Mouse (Mus musculus) lung, postnatal 36 days (tissue): Measurements from ENCODE around the gene Gzmm.

Experiments used
- DNase-seq: peaks from one replicate; pipeline ENCODE4 v3.0.0; 2022; ENCODE audit warnings: mixed read lengths

Gzmm gene

DNA sequence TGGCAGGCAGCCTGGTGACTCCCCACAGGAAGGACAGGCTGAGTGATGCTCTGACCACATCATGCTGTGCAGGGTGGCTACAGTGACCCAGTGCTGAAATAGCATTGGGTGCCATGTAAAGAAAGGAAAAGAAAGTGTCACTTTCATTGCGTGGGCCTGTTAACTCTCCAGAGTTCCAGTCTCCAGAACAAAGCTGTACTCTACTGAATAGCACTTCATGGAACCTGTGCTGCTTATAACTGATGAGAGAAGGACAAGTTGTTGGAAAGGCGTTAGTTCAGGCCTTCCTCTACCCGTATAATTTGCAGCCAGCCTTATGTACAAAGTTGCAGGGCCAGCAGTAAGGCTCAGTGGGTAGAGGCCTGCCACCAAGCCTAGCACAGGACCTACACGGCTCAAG is at the start of gene Gzmm:
Gzmm (plus strand) TSS at position 301 of the 400 bp plus-strand sequence.
- no peak for DNase-seq

DNA sequence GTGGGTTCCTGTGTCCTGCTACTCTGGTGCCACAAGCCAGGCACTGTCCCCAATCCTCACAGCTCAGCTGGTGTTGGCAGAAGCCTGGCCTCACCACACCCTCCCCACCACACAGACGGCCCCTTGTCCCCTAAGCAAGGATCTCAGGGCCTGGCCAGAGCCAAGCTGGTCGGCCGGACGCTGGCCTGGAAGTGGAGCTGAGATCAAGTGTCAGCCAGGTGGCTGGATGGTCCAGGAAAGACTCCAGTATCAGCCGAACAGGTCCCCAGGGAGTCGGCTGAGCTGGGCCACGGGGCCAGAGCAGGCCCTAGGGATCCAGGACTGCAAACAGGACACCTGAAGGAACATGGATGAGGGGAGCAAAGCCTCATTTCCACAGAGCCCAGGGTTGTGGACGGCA is 43.1 kb upstream of the Gzmm start, which contains the start of gene Odf3l2:
Odf3l2 (minus strand) TSS at position 28 of the 400 bp plus-strand sequence.
- DNase-seq: no peak

DNA sequence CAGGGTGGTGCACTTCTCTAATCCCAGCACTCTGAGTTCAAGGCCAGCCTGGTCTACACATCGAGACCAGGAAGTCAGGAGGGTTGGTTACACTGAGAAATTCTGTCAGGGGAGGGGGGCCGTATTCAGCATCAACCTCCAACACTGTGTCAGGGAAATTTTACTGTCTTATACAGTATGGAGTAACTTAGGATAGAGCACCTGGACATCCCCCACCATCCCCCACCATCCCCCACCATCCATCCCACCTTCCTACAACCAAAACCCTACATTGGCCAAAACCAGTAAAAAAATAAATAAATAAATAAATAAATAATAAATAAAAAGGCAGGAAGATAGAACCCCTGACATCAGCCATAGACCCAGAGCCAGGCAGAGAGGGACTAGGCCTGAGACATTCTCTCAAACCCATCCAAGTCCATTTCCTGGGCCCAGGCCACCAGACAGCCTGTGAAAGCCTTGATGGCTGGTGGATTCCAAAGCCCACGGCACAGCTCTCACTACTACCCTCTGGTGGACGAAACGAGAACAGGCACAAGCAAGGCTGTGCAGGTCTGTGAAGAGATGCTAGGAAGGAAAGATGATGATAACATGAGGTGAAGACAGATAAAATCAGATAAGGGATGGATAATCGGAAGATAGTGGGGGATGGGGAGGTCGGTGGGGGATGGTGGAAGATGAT is 39.6 kb upstream of the Gzmm start:
- DNase-seq: peak; percentile 83

DNA sequence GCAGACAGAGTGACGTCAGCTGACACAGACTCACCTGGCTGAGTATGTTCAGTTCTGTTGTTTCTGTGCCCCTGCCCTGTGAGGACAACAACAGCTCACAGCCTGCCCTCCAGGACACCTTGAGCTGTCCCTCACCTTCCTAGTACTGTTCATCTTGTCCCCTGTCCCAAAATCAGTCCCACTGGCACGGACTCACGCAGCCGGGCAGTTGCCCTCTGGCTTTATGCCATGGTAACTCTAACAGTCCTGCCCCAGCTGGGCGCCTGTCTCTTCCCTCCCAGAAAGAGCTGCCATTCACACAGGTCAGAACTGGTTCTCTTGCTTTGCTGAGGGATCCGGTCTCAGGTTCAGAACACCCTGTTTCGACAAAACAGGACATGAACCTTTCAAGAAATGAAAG is 36.0 kb upstream of the Gzmm start:
- no peak for DNase-seq

DNA sequence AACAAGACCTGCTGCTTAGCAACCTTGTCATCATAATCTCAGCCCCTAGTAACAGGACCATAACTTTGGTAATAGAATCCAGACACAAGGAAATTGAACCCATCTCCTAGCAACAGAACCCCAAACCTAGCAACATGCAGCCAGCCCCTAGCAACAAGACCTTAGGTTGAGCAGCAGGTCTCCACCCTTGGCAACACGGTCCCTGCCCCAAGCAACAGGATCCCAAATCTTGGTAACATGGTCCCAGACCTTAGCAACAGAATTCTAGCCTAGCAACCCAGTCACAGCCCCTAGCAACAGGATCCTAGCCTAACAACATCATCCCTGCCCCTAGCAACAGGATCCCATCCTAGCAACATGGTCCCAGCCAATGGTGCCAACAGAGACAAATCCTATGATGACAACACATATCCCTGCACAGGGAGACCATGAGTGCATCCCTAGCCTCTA is 33.8 kb upstream of the Gzmm start:
- no peak for DNase-seq

DNA sequence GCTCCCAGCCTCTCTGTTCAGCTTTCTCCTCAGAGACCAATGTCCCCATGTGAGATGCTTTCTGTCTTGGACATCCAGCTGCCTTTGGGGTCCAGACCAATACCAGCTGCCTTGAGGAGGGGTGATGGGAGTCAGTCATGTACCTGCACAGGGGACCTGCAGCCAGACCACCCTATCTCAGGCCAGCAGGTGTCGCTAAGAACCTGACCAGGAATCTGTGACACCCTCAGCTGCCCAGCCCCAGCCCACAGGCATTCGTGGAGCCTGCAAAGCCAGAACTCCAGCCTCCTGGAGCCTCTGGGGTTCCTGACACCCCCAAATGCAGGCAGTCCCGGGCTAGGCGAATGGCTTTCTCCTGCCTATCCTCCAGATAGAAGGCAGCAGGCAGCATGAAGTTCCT is 30.0 kb upstream of the Gzmm start:
- peak; percentile 17 for DNase-seq

DNA sequence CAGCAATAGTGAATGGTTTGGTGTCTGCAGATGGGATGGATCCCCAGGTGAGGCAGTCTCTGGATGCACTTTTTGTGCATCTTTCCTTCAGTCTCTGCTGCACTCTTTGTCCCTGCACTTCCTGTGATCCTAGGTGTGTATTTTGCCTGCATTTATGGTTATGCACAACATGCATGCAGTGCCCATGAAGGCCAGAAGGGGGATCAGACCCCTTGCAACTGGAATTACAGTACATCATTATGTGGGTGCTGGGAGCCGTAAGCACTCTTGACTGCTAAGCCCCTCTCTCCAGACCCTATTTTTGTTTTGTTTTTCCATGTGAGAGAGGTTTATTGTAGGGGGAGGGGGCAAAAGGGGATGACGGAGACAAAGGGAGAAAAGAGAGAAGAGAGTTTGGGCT is 28.5 kb upstream of the Gzmm start:
- DNase-seq: no peak

DNA sequence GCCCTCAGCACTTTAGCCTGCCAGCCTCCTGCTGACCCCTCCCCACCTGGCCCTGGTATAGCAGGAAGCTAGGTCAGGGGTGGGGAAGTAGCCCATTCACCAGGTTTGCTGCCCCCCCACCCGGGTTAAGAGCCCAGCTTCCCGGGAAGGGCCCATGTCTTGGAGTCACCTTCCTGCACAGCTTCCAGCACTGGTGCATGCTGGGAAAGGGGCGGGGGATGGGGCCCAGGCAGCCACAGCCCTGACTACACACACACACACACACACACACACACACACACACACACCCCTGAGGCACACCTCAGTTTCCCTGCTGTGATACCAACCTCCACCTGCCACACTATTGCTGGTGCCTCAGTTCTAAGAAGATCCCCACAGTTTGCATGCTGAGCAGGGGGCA is 27.0 kb upstream of the Gzmm start:
- DNase-seq: no peak

DNA sequence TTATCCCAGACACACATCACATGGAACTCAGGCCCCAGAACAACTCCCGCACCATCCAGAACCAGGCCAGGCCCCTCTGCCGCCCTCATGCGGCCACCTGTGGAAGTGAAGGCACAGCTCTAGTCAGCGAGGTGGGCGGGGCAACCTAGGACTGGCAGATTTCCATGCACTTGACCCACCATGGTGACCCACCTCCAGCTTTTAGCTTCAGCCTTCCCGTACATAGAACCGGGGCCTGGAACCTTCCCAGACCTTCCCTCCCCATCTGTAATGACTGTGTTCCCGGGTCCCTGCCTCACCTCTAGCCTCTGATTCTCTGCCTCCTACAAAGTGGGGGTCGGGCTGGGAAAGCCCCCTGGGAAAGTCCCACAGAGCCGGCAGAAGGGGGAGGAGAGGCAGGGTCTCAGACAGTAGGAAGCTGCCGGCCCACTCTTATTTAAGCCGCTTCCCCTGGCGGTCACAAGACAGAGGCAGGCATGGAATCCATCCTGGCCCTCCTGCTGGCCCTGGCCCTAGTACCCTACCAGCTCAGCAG is 24.6 kb upstream of the Gzmm start, which contains the start of gene Madcam1:
Madcam1 (plus strand) TSS at position 429 of the 535 bp plus-strand sequence.
- DNase-seq: peak; percentile 84

DNA sequence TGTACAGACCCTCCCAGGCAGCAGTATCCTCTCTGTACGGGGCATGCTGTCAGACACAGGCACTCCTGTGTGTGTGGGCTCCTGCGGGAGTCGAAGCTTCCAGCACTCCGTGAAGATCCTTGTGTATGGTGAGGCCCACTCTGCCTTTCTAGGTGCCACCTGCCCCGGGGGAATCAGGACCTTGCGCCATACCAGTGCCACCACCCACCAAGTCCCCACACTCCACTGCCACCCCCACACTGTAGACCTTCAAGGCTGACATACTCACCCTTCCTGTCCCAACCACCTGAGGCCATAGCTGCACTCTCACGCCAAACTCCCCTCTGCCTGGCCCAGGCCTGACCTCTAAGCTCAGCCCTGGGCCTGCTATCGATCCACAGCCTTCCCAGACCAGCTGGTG is 23.8 kb upstream of the Gzmm start:
- DNase-seq: no peak

DNA sequence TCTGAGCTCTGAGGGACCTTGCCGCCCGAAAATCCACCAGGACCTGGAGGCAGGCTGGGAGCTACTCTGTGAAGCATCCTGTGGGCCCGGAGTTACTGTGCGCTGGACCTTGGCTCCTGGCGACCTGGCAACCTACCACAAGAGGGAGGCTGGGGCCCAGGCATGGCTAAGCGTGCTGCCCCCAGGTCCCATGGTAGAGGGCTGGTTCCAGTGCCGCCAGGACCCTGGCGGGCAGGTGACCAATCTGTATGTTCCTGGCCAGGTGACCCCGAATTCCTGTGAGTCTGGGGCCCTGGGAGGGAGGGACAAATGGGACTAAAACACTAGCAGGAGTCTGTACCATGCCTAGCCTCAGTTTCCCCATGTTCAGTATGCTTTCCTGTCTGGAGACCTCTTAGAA is 22.3 kb upstream of the Gzmm start:
- DNase-seq: no peak

DNA sequence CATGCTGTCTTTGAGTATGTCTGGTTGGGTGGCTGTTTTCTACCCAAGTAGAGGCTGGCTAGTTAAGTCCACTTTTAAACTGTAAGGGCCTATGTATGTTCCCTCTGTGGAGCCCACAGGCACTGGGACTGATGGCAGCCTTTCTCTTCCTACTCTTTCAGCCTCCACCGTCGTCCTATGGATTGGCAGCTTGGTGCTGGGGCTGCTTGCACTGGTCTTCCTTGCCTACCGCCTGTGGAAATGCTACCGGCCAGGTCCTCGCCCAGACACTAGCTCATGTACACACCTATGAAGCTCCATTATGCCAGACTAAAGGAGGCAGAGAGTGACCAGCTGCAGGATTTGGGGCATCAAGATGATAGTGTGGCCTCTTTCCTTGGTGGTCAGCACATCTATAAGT is 20.7 kb upstream of the Gzmm start:
- no peak for DNase-seq

DNA sequence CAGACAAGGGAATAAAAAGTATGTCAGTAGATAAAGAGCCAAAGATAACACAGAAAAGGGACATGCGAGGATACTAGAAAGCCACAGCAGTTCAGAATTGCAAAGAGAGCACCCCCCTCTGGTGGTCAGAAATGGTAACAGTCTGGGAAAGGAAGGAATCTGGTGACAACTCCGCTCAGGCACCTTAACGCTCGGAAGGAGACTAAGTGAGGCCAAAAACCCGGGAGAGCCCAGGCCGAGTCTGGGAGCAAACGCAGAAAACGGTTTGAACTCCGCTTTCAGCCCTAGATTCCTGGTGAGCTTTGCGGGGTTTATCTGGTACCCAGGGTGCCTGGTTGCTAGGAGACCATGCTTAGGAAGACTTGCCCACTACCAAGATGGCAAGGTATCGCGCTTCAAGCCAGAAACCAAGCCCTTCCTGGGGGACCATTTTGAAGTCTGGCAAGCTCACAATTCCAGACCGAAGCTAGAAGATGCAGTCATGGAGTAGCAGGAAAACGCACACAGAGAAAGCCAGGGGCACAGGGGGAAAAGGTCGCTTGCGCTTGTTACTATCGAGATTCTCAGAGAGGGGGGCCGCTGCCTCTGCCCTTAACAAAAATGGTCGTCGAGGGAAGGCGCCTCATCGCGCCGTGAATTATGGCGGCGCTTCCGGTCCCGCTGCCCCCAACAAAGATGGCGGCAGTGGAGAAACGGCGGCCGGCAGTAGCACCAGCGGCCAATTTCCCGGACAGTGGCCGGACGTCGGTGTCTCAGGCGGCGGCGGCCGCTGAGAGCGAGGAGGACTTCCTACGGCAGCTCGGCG is 19.8 kb upstream of the Gzmm start, which contains the start of gene Tpgs1:
Tpgs1 (plus strand) TSS at position 599 of the 805 bp plus-strand sequence.
- DNase-seq: peak; percentile 93

DNA sequence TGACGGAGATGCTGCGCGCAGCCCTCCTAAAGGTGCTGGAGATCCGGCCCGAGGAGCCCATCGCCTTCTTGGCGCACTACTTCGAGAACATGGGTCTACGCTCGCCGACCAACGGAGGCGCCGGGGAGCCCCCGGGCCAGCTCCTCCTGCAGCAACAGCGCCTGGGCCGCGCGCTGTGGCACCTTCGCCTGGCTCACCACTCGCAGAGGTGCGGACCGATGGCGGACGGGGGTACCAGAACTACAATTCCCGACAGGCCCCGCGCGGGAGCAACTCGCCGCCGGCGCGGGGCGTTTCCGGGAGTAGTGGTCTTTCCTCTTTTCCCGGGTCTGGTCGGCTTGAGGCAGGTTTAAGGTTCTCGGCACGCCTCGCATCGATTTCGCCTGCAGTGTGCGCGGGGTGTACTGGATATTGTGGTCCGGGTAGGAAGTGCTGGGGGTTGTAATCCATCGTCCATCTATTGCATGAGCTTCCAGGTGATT is 19.2 kb upstream of the Gzmm start:
- peak; percentile 73 for DNase-seq

DNA sequence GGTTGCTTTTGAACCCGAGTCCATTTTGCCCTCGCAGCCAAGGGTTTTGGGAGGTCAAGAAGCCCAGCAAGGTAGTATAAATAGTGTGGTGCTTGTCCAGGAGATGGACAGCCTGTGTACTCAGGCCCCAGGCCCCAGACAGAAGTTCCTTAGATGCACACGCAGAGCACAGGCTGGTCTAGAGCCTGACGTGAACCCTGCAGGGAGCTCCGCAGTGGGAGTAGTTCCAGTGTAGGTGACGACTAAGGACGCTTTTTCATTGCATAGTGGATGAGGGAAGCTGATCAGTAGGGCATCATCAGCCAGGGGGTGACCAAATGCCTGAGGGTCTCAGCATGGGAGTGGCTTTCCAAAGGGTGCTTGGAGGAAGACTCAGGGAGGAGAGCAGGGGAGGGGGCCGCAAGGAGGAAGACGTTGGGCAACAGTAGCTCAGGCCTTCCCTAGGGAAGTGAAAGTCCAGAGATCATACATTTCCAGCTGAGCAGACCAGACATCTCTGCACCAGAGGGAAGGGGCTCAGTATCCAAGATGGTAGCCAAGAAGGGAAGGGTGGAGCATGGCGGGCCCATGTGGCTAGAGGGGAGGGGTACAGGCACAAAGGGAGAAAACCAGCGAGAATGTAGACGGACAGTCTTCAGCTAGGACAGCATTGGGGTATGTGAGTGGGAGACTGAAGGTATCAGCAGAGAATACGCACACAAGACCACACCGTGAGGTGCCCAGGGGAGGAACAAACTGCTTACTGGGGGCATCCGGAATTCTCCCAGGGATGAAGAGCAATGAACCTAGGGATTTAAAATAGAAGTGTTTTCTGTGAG is 18.5 kb upstream of the Gzmm start:
- DNase-seq: no peak

DNA sequence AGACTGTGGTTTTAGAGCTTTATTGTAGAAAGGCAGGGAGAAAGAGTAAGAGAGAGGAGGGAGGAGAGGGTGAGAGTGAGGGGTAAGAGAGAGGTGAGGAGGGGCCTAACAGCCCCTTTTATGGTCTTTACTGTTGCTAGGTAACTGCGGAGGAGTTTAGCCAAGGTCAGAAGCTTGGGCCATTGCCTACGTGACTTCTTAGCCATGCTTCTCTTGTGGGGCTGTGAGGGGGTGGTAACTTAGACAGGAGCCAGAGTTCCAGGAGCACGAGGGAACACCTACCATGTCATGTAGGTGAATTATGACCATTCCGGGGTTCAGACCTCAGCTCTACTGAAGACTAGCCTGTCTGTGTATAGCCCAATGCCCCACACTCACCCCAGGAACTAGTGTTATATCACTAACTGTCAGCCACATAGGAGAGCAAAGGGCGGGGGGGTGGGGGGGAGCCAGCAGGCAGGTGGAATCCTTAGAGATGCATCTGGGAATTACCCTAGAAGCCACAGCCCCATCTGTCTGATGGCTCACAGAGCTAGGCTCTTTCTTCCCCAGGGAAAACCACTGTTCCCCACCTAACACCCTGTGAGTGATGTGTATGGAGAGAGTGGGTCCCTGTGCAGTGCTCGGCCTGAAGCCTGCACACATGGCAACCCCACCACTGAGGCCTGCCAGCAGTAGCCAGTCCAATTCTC is 17.3 kb upstream of the Gzmm start:
- DNase-seq: no peak

DNA sequence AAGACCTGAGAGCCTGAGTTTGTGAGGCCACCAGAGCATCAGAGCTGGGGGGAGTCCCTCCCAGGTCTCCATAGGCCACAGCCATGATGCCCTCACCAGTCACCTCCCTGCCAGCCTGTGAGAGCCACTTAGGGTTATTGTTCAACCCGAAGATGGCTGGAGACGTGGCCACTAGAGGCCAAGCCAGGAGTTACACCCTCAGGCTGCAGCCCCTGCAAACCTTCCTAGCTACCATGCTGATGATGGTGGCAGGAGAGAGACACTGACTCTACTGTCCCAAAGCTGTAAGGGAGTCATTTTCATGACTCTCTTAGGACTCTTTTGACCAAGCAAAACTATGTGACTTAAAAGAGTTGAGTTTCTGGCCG is 16.7 kb upstream of the Gzmm start:
- no peak for DNase-seq

DNA sequence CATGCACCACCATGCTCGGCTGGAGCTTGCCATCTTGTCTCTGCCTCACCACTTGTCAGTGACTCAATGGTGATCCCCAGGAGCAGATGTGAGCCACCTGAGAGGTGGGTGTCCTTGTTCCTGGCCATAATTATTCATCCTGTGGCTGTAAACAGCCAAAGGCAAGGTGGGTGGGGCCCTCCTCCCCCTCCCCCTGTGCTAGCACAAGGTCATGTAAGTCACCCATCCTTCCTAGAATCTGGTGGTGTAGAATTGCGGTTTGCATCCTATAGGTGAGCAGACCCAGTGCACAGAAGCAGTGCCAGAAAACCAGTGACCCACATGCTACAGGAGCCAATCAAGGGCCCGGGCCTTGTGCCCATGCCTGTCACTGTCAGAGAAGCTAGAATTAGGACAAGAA is 15.8 kb upstream of the Gzmm start:
- no peak for DNase-seq

DNA sequence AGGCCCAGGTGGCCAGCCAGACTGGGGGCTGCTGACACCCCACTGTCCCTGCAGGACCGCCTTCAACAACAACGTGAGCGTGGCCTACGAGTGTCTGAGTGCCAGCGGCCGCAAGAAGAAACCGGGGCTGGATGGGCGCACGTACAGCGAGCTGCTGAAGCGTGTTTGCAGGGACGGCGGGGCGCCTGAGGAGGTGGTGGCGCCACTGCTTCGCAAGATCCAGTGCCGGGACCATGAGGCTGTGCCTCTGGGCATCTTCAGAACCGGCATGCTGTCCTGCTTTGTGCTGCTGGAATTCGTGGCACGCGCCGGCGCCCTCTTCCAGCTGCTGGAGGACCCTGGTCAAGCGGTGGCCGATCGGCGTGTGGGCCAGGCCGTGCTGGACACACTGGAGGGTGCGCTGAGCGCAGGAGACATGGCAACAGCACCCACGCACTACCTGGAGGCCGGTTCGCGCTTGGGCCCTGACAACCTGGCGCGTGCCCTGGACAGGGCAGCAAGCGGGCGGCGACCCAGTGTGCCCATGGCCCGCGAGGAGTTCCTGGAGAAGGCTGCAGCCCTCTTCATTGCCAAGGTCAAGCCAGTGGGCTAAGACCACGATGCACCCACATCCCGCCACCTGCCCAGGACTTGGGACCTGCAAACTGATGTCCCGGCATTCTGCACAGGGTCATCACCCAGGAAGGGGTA is 13.3 kb upstream of the Gzmm start:
- no peak for DNase-seq

DNA sequence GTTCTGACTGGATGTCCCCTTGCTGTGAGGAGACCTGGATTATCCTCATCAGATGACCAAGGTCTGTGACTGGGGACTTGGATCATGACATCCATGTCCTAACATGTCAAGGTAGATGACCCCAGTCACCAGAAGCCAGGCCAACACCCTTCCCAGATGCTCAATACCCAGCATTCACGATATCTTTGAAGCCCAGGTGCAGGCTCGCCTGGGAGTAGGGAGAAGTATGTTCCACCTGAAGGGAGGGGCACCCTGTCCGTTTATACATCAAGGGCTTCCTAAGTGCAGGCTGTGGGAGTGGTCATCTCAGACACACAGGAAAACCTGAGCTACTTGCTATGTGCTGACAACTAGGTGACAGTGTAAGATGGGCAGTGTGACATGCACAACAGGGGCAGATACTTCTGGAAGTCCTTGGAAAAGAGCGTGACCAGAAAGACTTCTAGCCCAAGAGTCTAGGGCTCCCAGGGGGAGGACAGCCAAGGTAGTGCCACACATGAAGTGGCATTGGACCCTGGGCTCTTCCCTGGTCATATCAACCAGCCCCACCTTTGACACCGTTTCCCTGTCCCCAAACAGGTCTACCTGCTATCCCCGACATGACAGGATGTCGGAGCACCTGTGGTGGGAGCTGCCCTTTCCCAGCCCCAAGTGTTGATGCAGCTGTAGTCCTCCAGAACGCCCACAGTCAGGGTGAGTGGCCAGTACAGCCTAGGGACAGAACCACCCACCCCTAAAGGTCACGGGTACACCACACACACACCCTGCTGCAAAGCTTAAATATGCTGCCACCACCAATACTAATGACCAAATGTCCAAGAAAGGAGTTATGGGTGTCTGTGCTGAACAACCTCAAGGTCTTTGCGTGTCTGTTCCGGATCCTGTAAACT is 8.0 kb upstream of the Gzmm start:
- peak; percentile 14 for DNase-seq
